Mouse (Mus musculus): ENCODE results near the gene Slc25a18.

Slc25a18 gene

GRCm38 (mm10) chr6:120841754-120842153 is 68.4 kb downstream of the Slc25a18 start:
- DNase-seq (ENCODE audit: low spot score in 2 of 2), result no peak

Measured in right cerebral cortex, postnatal 36 days (tissue).